8 mouse cellular contexts compared by ENCODE assay signal in the genomic region with DNA sequence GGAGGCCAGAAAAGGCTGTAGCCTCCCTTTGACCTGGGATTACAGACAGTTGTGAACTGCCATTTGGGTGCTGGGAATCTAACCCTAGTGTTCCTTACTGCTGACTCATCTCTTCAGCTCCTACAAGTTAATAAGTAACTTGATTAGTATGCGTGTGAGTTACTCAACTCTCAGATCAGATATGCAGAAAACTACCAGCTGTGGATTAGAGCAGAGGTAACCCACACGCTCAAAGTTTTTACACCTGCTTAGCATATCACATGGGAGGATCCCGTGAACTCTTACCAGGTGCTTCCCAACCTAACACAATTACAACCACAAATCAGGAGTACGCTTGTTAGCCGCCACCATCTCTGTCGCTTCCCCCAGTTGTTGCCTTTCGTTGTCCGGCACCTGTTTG. TPM values are rescaled to one million over a fixed set of nuclear protein-coding genes. Genes with fewer than 3 reads are reported as not detected.
DNase-seq lines count a peak whose midpoint lies in the region; ATAC-seq lines count a peak whose summit lies in the region.

No protein-coding gene starts in this region.

- DNase-seq in embryonic facial prominence, embryonic 14.5 days (ENCODE audit: low spot score) = peak; percentile 4
- no peak for DNase-seq in frontal cortex, adult 2 months (ENCODE audit: extremely low spot score in 1 of 2, low spot score in 1 of 2)
- no peak for DNase-seq in thymus, postnatal 14 days
- no peak for DNase-seq in right cerebral cortex, postnatal 10 days (ENCODE audit: low spot score in 2 of 2)

- H3K9me3 ChIP-seq in megakaryocyte, embryonic 14.5 days = no peaks in the 10 kb centered on the region
- H3K9me3 ChIP-seq in embryonic facial prominence, embryonic 14.5 days (ENCODE audit: control insufficient read depth, low read length) = no peaks in the 10 kb centered on the region
- no peaks in the 10 kb centered on the region for H3K9me3 ChIP-seq in intestine, embryonic 15.5 days
- no peaks in the 10 kb centered on the region for H3K9me3 ChIP-seq in midbrain, embryonic 16.5 days (replicated peaks; ENCODE audit: control insufficient read depth, low read length, poor library complexity, severe bottlenecking)

- peak overlapping the region; percentile 94 for H3K4me2 ChIP-seq in embryonic facial prominence, embryonic 14.5 days (ENCODE audit: low read depth, low read length)
- H3K4me2 ChIP-seq in intestine, embryonic 15.5 days (replicated peaks) = peak overlapping the region; percentile 75
- H3K4me2 ChIP-seq in midbrain, embryonic 16.5 days (ENCODE audit: low read length) = peak overlapping the region; percentile 78

- H3K4me1 ChIP-seq in megakaryocyte, embryonic 14.5 days = peaks cover 34% of the 10 kb centered on the region
- H3K4me1 ChIP-seq in embryonic facial prominence, embryonic 14.5 days (ENCODE audit: control insufficient read depth, insufficient read depth, low read length) = peaks cover 18% of the 10 kb centered on the region
- peaks cover 10% of the 10 kb centered on the region for H3K4me1 ChIP-seq in intestine, embryonic 15.5 days (replicated peaks)
- H3K4me1 ChIP-seq in midbrain, embryonic 16.5 days (ENCODE audit: control insufficient read depth, insufficient read depth, low read length) = peaks cover 27% of the 10 kb centered on the region

- H3K9ac ChIP-seq in embryonic facial prominence, embryonic 14.5 days (ENCODE audit: low read depth, low read length) = peak overlapping the region; percentile 95; the same call in 1 of the 2 replicates
- H3K9ac ChIP-seq in intestine, embryonic 15.5 days = peak overlapping the region; percentile 70
- peak overlapping the region; percentile 95 for H3K9ac ChIP-seq in midbrain, embryonic 16.5 days (ENCODE audit: low read depth, low read length)

- ATAC-seq in megakaryocyte, adult 5-6 weeks (ENCODE audit: poor library complexity, severe bottlenecking) = no peak
- no peak for ATAC-seq in embryonic facial prominence, embryonic 14.5 days (ENCODE audit: low read depth)
- ATAC-seq in intestine, embryonic 15.5 days = peak; percentile 71
- ATAC-seq in midbrain, embryonic 16.5 days = peak; percentile 46

- WGBS in embryonic facial prominence, embryonic 14.5 days = 30% methylated on average over 8 of the region's 8 CpGs
- WGBS in intestine, embryonic 15.5 days = 21% methylated on average over 8 of the region's 8 CpGs
- WGBS in midbrain, embryonic 16.5 days = 25% methylated on average over 8 of the region's 8 CpGs

- peak overlapping the region; percentile 98 for H3K4me3 ChIP-seq in megakaryocyte, embryonic 14.5 days (replicated peaks)
- peak overlapping the region; percentile 94 for H3K4me3 ChIP-seq in embryonic facial prominence, embryonic 14.5 days (ENCODE audit: low read depth, low read length)
- H3K4me3 ChIP-seq in intestine, embryonic 15.5 days (replicated peaks) = peak overlapping the region; percentile 80
- H3K4me3 ChIP-seq in midbrain, embryonic 16.5 days (ENCODE audit: low read depth, low read length) = peak overlapping the region; percentile 99

- H3K27me3 ChIP-seq in megakaryocyte, embryonic 14.5 days (replicated peaks) = no peaks in the 10 kb centered on the region
- no peaks in the 10 kb centered on the region for H3K27me3 ChIP-seq in embryonic facial prominence, embryonic 14.5 days (replicated peaks; ENCODE audit: control insufficient read depth, insufficient read depth, low read length)
- no peaks in the 10 kb centered on the region for H3K27me3 ChIP-seq in intestine, embryonic 15.5 days (replicated peaks)
- H3K27me3 ChIP-seq in midbrain, embryonic 16.5 days (ENCODE audit: control insufficient read depth, insufficient read depth, low read depth, low read length) = no peaks in the 10 kb centered on the region

- no peak overlapping the region for H3K27ac ChIP-seq in embryonic facial prominence, embryonic 14.5 days (replicated peaks; ENCODE audit: low read depth, low read length)
- peak overlapping the region; percentile 82 for H3K27ac ChIP-seq in intestine, embryonic 15.5 days
- H3K27ac ChIP-seq in midbrain, embryonic 16.5 days (ENCODE audit: low read length) = peak overlapping the region; percentile 87; the same call in 1 of the 2 replicates

- H3K36me3 ChIP-seq in megakaryocyte, embryonic 14.5 days (replicated peaks; ENCODE audit: low read length) = peaks cover 15% of the 10 kb centered on the region
- 0 out of 2 replicates have a peak, but pooled peaks cover 8% of the 10 kb centered on the region for H3K36me3 ChIP-seq in embryonic facial prominence, embryonic 14.5 days (ENCODE audit: control insufficient read depth, insufficient read depth, low read length)
- no peaks in the 10 kb centered on the region for H3K36me3 ChIP-seq in intestine, embryonic 15.5 days
- H3K36me3 ChIP-seq in midbrain, embryonic 16.5 days (ENCODE audit: control insufficient read depth, insufficient read depth, low read length) = no peaks in the 10 kb centered on the region

RNA-seq across cellular contexts. Expression of a gene that starts 0.7 kb away (rescaled TPM):
- polyA plus RNA-seq in megakaryocyte, embryonic 14.5 days (2012; ENCODE audit: insufficient read depth, low replicate concordance) = 2.4 and 3.1 TPM in 2 replicates
- total RNA-seq in megakaryocyte, adult 5-6 weeks (2015) = 16.2 and 17.3 TPM in 2 replicates
- total RNA-seq in megakaryocyte, adult 5-6 weeks (2017) = 22.6 and 23.0 TPM in 2 replicates
- 13.3 and 14.0 TPM in 2 replicates for polyA plus RNA-seq in embryonic facial prominence, embryonic 14.5 days (2014; fragmentation: Nextera tagmentation; extraction: Ambion mirVana)
- 10.8 and 11.1 TPM in 2 replicates for polyA plus RNA-seq in intestine, embryonic 15.5 days (2015; fragmentation: Nextera tagmentation; extraction: Ambion mirVana)
- polyA plus RNA-seq in midbrain, embryonic 16.5 days (2015; fragmentation: Nextera tagmentation; extraction: Ambion mirVana) = 12.2 and 12.4 TPM in 2 replicates
- 22.5 and 24.2 TPM in 2 replicates for polyA plus RNA-seq in frontal cortex, adult 2 months (2012; rRNA removed)

Comparison
In these comparisons a context has a peak if more than half of its experiments do, and no peak if none do; other contexts are left out.
1. ATAC-seq: peak in intestine, embryonic 15.5 days (single experiment) and midbrain, embryonic 16.5 days (single experiment); none in megakaryocyte, adult 5-6 weeks (single experiment) and embryonic facial prominence, embryonic 14.5 days (single experiment).
2. Peak in every context shown above with its lines, with median percentiles within 50 percentile points of each other: H3K4me3 ChIP-seq, H3K4me2 ChIP-seq and H3K9ac ChIP-seq.